Mouse (Mus musculus) bone marrow macrophage, adult 2 months (primary cell): Measurements from ENCODE around the gene Catsper2.

Experiments
- CTCF ChIP-seq: IDR thresholded peaks from 2 replicates; pipeline ENCODE4 v1.5.1; 2012; ENCODE audit warnings: low read depth, mild to moderate bottlenecking, low read length, moderate library complexity
- POLR2A ChIP-seq: IDR thresholded peaks from 2 replicates; pipeline ENCODE4 v1.6.1; 2012; ENCODE audit warnings: mild to moderate bottlenecking, low read depth, low read length, borderline replicate concordance

DNA sequence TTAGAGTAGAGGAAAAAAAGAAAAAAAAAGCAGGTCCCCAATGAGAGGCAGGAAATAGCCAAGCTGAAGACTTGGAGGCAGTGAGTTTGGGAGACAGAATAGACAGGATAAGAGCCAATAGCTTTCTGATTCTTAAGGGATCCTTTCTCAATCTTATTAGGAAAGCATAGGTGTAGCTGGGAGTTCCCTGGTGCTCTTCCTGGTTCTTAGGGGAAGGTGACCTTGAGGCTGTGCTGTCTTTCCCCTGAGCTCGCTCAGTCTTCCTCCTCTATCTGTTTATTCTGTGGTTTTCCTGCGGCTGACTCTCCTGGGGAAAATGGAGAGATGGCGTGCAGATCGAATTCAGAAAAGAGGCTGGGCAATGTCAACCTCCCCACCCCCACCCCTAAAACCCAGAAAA, 55.6 kb downstream of the Catsper2 start:
- no peak for TF ChIP-seq CTCF
- TF ChIP-seq POLR2A = no peak
